Mouse (Mus musculus): Measurements from ENCODE around the gene Frat1.

GRCm38 (mm10) chr19:41789110-41789961, 40.4 kb upstream of the Frat1 start:
- TF ChIP-seq GATA1 (IDR thresholded peaks at IDR 0.05; ENCODE audit: low read length) = no peak
- no peak for TF ChIP-seq TAL1 (IDR thresholded peaks at IDR 0.05; ENCODE audit: low read length)

All from erythroblast, embryonic 14.5 days (primary cell).